ENCODE assay signal across 11 mouse cellular contexts in the genomic region with DNA sequence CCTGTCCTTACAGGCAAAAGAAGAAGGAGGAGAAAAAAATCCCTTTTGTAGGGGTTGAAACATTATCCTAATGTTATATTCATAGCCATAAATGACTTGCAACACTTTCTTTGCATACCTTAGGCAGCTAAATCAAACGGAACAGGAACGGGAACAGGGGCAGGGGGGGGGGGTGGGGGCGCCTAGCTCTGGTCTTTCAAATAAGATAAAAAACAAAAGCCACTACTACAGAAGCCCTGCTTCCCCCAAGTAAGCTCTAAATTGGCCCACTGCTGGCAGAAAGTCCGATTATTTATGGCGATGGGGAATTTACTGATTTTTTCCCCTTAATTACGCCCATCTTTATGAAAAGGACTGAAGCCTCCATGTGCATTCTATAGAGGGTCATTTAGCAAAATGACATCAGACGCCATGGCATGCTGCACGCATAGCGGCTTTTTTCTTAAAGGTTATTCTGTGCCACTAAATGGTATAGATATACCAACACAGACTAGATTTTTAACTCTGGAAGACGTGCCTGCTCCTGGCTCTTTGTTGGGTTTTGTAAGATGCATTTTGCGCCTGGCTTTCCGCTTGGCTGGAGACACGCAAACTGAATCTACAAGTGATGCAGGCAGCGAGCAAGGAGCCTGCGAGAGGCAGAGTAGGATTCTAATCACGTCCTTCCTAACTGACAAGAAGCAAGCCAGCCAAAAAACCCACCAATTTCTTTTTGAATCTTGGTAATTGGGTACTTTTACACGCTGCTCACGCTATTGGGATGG. TPM values are rescaled to one million over a fixed set of nuclear protein-coding genes. Genes with fewer than 3 reads are reported as not detected.
DNase-seq lines count a peak whose midpoint lies in the region; ATAC-seq lines count a peak whose summit lies in the region.
"Had no signal": no experiment of that assay in that cellular context is flagged by ENCODE, and none has a peak within 500 bp of the region (broad histone marks: within the 10 kb centered on the region; RNA-seq: fewer than 3 reads in every experiment).

No protein-coding gene starts in this region.

- peaks cover 79% of the 10 kb centered on the region for H3K4me1 ChIP-seq in forebrain, embryonic 12.5 days
- peaks cover 66% of the 10 kb centered on the region for H3K4me1 ChIP-seq in neural tube, embryonic 12.5 days

- no peaks in the 10 kb centered on the region for H3K9me3 ChIP-seq in forebrain, embryonic 12.5 days
- H3K9me3 ChIP-seq in neural tube, embryonic 12.5 days: no peaks in the 10 kb centered on the region
- H3K9me3 ChIP-seq: limb, embryonic 13.5 days had no signal

- H3K4me3 ChIP-seq in forebrain, embryonic 12.5 days (replicated peaks): peak overlapping the region; percentile 18
- no peak overlapping the region for H3K4me3 ChIP-seq in neural tube, embryonic 12.5 days

- peak; percentile 58 for ATAC-seq in forebrain, embryonic 12.5 days (ENCODE audit: low FRiP score)
- peak; percentile 18 for ATAC-seq in neural tube, embryonic 12.5 days (ENCODE audit: low FRiP score, low read depth)
- no peak for ATAC-seq in CD4-positive, CD25-positive, alpha-beta regulatory T cell, adult 4 months

- peaks cover 25% of the 10 kb centered on the region for H3K27me3 ChIP-seq in forebrain, embryonic 12.5 days
- peaks cover 26% of the 10 kb centered on the region for H3K27me3 ChIP-seq in neural tube, embryonic 12.5 days (replicated peaks)

- peak; percentile 83 for DNase-seq in embryo, embryonic 10.5 days (ENCODE audit: low spot score)
- DNase-seq in layer of hippocampus, adult 9-11 months: peak; percentile 54
- DNase-seq in kidney, adult 18-20 months: no peak
- no peak for DNase-seq in thymus, postnatal 36 days
- DNase-seq in kidney, postnatal 25 days: no peak
- DNase-seq: heart, postnatal 10 days had no signal

- peak overlapping the region; percentile 90 for H3K27ac ChIP-seq in forebrain, embryonic 12.5 days
- peak overlapping the region; percentile 23; the same call in 1 of the 2 replicates for H3K27ac ChIP-seq in neural tube, embryonic 12.5 days
- H3K27ac ChIP-seq: limb, embryonic 13.5 days had no signal

- WGBS in forebrain, embryonic 12.5 days: under 1% methylated on average over 18 of the region's 18 CpGs
- 1% methylated on average over 18 of the region's 18 CpGs for WGBS in neural tube, embryonic 12.5 days

- peak overlapping the region; percentile 77 for H3K4me2 ChIP-seq in forebrain, embryonic 12.5 days
- peak overlapping the region; percentile 78 for H3K4me2 ChIP-seq in neural tube, embryonic 12.5 days (replicated peaks)

- peak overlapping the region; percentile 25; the same call in 1 of the 2 replicates for H3K9ac ChIP-seq in forebrain, embryonic 12.5 days
- 0 out of 2 replicates have a peak overlapping the region, but pooled peaks have one; percentile 10 for H3K9ac ChIP-seq in neural tube, embryonic 12.5 days
- H3K9ac ChIP-seq: limb, embryonic 13.5 days had no signal

- no peaks in the 10 kb centered on the region for H3K36me3 ChIP-seq in forebrain, embryonic 12.5 days (replicated peaks)
- no peaks in the 10 kb centered on the region for H3K36me3 ChIP-seq in neural tube, embryonic 12.5 days
- H3K36me3 ChIP-seq: G1E; limb, embryonic 13.5 days had no signal

RNA-seq across cellular contexts. Expression of gene Ascl1, which starts 4.0 kb away (rescaled TPM):
- polyA plus RNA-seq in forebrain, embryonic 12.5 days (2016; fragmentation: Nextera tagmentation; extraction: Ambion mirVana): 62.3 and 75.3 TPM in 2 replicates
- 53.7 and 66.1 TPM in 2 replicates for polyA plus RNA-seq in neural tube, embryonic 12.5 days (2016; fragmentation: Nextera tagmentation; extraction: Ambion mirVana)
- polyA plus RNA-seq in CD4-positive, CD25-positive, alpha-beta regulatory T cell, adult 4 months (2017; shearing (Covaris generic)): not detected
- polyA plus RNA-seq: G1E; limb, embryonic 13.5 days had no signal

RNA-seq across cellular contexts. Expression of gene Pah, which starts 32.2 kb away (rescaled TPM):
- 0.12 TPM in 1 of 2 replicates, not detected in the other for polyA plus RNA-seq in forebrain, embryonic 12.5 days (2016; fragmentation: Nextera tagmentation; extraction: Ambion mirVana)
- 0.11 TPM in 1 of 2 replicates, not detected in the other for polyA plus RNA-seq in neural tube, embryonic 12.5 days (2016; fragmentation: Nextera tagmentation; extraction: Ambion mirVana)
- not detected for polyA plus RNA-seq in CD4-positive, CD25-positive, alpha-beta regulatory T cell, adult 4 months (2017; shearing (Covaris generic))
- polyA plus RNA-seq: G1E had no signal

Comparison
In these comparisons a context has a peak if more than half of its experiments do, and no peak if none do; other contexts are left out.
1. DNase-seq: peak in embryo, embryonic 10.5 days (single experiment) and layer of hippocampus, adult 9-11 months (single experiment); none in kidney, adult 18-20 months (single experiment), thymus, postnatal 36 days (0 of 2) and kidney, postnatal 25 days (0 of 2).
2. RNA of gene Ascl1, which starts 4.0 kb away (polyA plus RNA-seq): 53.7 to 66.1 TPM in neural tube, embryonic 12.5 days and 62.3 to 75.3 TPM in forebrain, embryonic 12.5 days; not detected in CD4-positive, CD25-positive, alpha-beta regulatory T cell, adult 4 months; every median in the first group is over 10 times any median in the second.